Mouse (Mus musculus) kidney, postnatal 25 days (tissue): Measurements from ENCODE around the gene Olfr313.

Experiments used
- DNase-seq, 2 experiments: peaks; one replicate each; pipeline ENCODE4 v3.0.0; 2021; ENCODE audit warnings: mixed read lengths in 2 of 2

Olfr313 gene

GRCm38 (mm10) chr11:58860744-58861143 is 45.9 kb downstream of the Olfr313 start:
- no peak for DNase-seq

- peak; percentile 79 to 89 for DNase-seq
These were observed 52.5 kb downstream of the Olfr313 start, which contains the start of gene 2810021J22Rik for GRCm38 (mm10) chr11:58867039-58867953. Gene 2810021J22Rik (plus strand): TSS chr11:58867216.

- no peak for DNase-seq
These were observed 53.1 kb downstream of the Olfr313 start for GRCm38 (mm10) chr11:58867954-58868330.
